Mouse (Mus musculus) liver, embryonic 14.5 days (tissue): ENCODE data around the gene Dvl2. TPM values are rescaled to one million over a fixed set of nuclear protein-coding genes. Genes with fewer than 3 reads are reported as not detected.
"Not testable (repeated sequence)": the region's sequence is repeated elsewhere in the genome, so short reads cannot be mapped to it uniquely, and the experiment has no call there.

ENCODE experiments used
- ATAC-seq: fragments of 200-750 bp; cut with Nextera tagmentation; 2 replicates; pipeline ENCODE4 v1.8.0; 2017; ENCODE audit warnings: moderate number of reproducible peaks, mild to moderate bottlenecking, moderate library complexity; ENCODE audit not compliant: insufficient read depth
- DNase-seq, 3 experiments: peaks; one replicate each; pipeline ENCODE4 v3.0.0-alpha.2; 2012 to 2013; ENCODE audit warnings: low read depth in 3 of 3, low spot score in 3 of 3
- H3K27ac ChIP-seq: fragments of 300-500 bp; sonication (generic); 2 replicates; pipeline ENCODE4 v1.5.1; 2014; ENCODE audit warnings: moderate library complexity, mild to moderate bottlenecking, control low read depth, inconsistent platforms
- H3K27me3 ChIP-seq: fragments of 300-500 bp; sonication (generic); 2 replicates; pipeline ENCODE4 v1.6.1; 2014; ENCODE audit warnings: mild to moderate bottlenecking, low read length, moderate library complexity; ENCODE audit not compliant: control insufficient read depth, insufficient read depth
- H3K36me3 ChIP-seq: fragments of 300-500 bp; sonication (generic); replicated peaks from 2 replicates; pipeline ENCODE4 v1.6.1; 2014; ENCODE audit warnings: low read depth; ENCODE audit not compliant: control insufficient read depth, insufficient read depth
- H3K4me1 ChIP-seq, 2 experiments: fragments of 200-500 bp in 1 of 2; fragments of 300-500 bp in 1 of 2; sonication (generic) in 1 of 2; replicated peaks; 2 replicates each; pipeline ENCODE4 v1.6.1; 2012 to 2014; ENCODE audit warnings: antibody characterized with exemption in 1 of 2, inconsistent platforms in 1 of 2, low read length in 1 of 2; ENCODE audit not compliant: control insufficient read depth in 2 of 2, insufficient read depth in 2 of 2
- H3K4me2 ChIP-seq: fragments of 300-500 bp; sonication (generic); 2 replicates; pipeline ENCODE4 v1.6.1; 2014; ENCODE audit warnings: low read depth, mild to moderate bottlenecking, control low read depth, moderate library complexity
- H3K4me3 ChIP-seq, 2 experiments: fragments of 200-500 bp in 1 of 2; fragments of 300-500 bp in 1 of 2; sonication (generic) in 1 of 2; 2 replicates each; pipeline ENCODE4 v1.5.1; 2012 to 2014; ENCODE audit warnings: low read depth in 2 of 2, low read length in 2 of 2, mild to moderate bottlenecking in 2 of 2, control low read depth in 1 of 2, inconsistent platforms in 1 of 2, moderate library complexity in 1 of 2; ENCODE audit not compliant: insufficient read depth in 1 of 2
- H3K9ac ChIP-seq: fragments of 300-500 bp; sonication (generic); replicated peaks from 2 replicates; pipeline ENCODE4 v1.6.1; 2014; ENCODE audit warnings: mild to moderate bottlenecking, control low read depth, moderate library complexity
- H3K9me3 ChIP-seq: fragments of 300-500 bp; sonication (generic); 2 replicates; pipeline ENCODE4 v1.6.1; 2016; ENCODE audit warnings: low read length, mixed read lengths; ENCODE audit not compliant: control insufficient read depth
- CTCF ChIP-seq: IDR thresholded peaks from 2 replicates; pipeline ENCODE4 v1.5.1; 2016; ENCODE audit warnings: antibody characterized with exemption, low read depth, control low read depth
- EP300 ChIP-seq: IDR thresholded peaks from 2 replicates; pipeline ENCODE4 v1.6.1; 2016; ENCODE audit warnings: antibody characterized with exemption, low read depth
- WGBS: fragments of 180-500 bp; shearing (Covaris S2); extraction: QIAGEN DNeasy Blood & Tissue Kit; methylation state at CpG from one replicate; pipeline ENCODE4 v1.1.7; 2014; ENCODE audit not compliant: insufficient replicate concordance; 5-methylcytosine and 5-hydroxymethylcytosine counted together
- polyA plus RNA-seq, 2 experiments: library from polyadenylated mRNA; depleted of rRNA in 1 of 2; stranded (reverse) in 1 of 2; unstranded in 1 of 2; fragments of >200 nt; fragmentation: Nextera tagmentation in 1 of 2; extraction: Ambion mirVana in 1 of 2; gene quantifications; 2 replicates each; pipeline versions ENCODE4 v1.2.1 to v1.2.3; 2012 to 2014

The Dvl2 gene
- 4.2 and 4.6 TPM in 2 replicates for polyA plus RNA-seq (2012; rRNA removed)
- polyA plus RNA-seq (2014; fragmentation: Nextera tagmentation; extraction: Ambion mirVana) = 3.4 and 4.2 TPM in 2 replicates

DNA sequence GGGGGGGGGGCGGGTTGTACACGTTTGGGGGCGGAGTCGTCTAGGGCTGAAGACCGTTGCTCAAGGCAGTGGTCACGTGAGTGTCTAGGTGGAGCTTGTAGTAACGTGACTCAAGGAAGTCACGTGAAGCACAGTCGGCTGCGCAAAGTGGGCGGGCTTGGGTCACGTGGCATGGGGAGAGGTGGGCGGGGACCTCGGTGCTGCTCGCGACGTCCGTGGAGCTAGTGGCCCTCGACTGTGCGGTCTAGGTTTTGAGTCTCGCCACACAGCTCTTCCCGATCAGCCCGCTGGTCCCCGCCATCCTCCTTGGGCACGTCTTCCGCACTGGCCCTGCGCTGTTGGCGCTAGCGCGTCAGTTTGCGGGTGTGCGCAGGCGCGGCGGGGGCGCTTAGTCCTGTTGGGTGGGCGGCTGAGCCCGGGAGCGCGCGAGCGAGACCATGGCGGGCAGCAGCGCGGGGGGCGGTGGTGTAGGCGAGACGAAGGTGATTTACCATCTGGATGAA lies at the start of gene Dvl2:
TSS of gene Dvl2 (plus strand) at position 200 of the 503 bp plus-strand sequence.
- Histone ChIP-seq H3K36me3 (peaks cover 24% of the 10 kb centered on the region), H3K27ac (peak within 1 kb of the TSS; percentile 22; the same call in 1 of the 2 replicates), H3K4me1 (peaks cover 11 to 24% of the 10 kb centered on the region in 2 experiments), H3K9ac (peak within 1 kb of the TSS; percentile 64), H3K4me2 (peak within 1 kb of the TSS; percentile 91), H3K27me3 (no peaks in the 10 kb centered on the region), H3K9me3 (no peaks in the 10 kb centered on the region), H3K4me3 (peak within 1 kb of the TSS; percentile 69)
- ATAC-seq = peak; percentile 11
- TF ChIP-seq EP300 = peak; percentile 34
- no peak for TF ChIP-seq CTCF
- under 1% methylated on average over 48 of the region's 48 CpGs for WGBS
- DNase-seq = peak; percentile 90 to 92 (median 91)

- Histone ChIP-seq H3K27ac (no peak overlapping the region), H3K9me3 (no peaks in the 10 kb centered on the region), H3K9ac (no peak overlapping the region), H3K36me3 (no peaks in the 10 kb centered on the region), H3K4me3 (no peak overlapping the region), H3K4me2 (no peak overlapping the region), H3K4me1 (peaks cover 11 to 19% of the 10 kb centered on the region in 2 experiments), H3K27me3 (no peaks in the 10 kb centered on the region; the same call in 1 of the 2 replicates)
- TF ChIP-seq EP300 (no peak), CTCF (peak; percentile 66)
- DNase-seq (no peak), ATAC-seq (no peak)
- 38% methylated on average over 4 of the region's 4 CpGs for WGBS
These were observed 49.5 kb upstream of the Dvl2 start for GRCm38 (mm10) chr11:69950807-69951459.

DNA sequence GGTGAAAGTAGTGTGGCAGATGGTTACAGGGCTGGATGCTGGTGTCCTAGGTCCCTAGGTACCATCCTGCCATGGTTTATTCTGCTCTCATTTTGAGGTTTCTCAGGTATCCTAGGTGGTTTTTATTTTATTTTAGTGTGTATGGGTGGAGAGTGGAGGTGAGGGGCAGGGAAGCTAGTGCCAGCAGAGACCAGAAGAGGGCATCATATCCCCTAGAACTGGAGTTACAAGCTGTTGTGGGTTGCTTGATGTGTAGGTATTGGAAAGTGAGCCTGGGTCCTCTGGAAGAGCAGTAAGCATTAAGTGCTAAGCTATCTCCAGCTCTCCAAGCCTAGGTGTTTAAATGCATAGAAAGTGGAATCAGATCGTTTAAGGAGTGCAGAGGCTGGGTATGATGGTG lies 48.1 kb upstream of the Dvl2 start:
- no peak overlapping the region for H3K4me3 ChIP-seq
- no peak for DNase-seq
- no peaks in the 10 kb centered on the region for H3K9me3 ChIP-seq
- no peak overlapping the region for H3K4me2 ChIP-seq
- no peak for TF ChIP-seq EP300
- TF ChIP-seq CTCF = peak; percentile 46
- no peaks in the 10 kb centered on the region; the same call in 1 of the 2 replicates for H3K27me3 ChIP-seq
- WGBS = 26% methylated on average over 1 of the region's 1 CpGs
- ATAC-seq = no peak
- H3K9ac ChIP-seq = no peak overlapping the region
- no peak overlapping the region for H3K27ac ChIP-seq
- H3K4me1 ChIP-seq = peaks cover 8% of the 10 kb centered on the region in 2 experiments
- H3K36me3 ChIP-seq = no peaks in the 10 kb centered on the region

DNA sequence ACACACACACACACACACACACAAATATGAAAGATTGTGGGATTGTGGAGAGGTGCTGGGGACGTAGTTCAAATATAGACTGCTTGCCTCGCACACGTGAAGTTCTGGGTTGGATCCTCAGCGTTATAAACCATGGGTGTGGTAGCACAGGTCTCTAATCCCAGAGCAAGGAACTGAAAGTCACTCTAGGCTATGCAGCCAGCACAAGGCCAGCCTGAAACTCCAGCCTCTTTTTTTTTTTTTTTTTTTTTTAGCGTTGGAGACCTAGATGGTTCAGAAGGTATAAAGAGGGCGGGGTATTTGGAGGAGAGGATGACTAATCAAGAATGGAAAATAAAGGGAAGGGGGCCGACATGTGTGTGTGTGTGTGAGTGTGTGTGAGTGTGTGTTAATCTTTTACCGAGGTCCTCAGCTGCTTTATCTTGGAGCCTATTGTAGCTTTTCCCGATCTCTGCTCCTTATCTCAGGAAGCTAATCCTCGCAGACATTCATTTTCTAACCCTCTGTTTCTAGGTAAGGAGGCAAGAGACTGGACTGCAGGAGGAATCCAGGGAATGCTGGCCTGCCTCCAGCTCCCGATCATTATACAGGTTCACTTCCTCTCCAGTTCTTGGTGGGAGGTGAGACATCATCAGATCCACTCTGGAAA lies 47.0 kb upstream of the Dvl2 start:
- Histone ChIP-seq H3K9ac (no peak overlapping the region), H3K4me2 (no peak overlapping the region), H3K36me3 (no peaks in the 10 kb centered on the region), H3K4me3 (no peak overlapping the region), H3K27me3 (peaks cover 2% of the 10 kb centered on the region), H3K4me1 (peaks cover 4 to 6% of the 10 kb centered on the region in 2 experiments), H3K9me3 (no peaks in the 10 kb centered on the region), H3K27ac (no peak overlapping the region)
- DNase-seq = no peak
- 35% methylated on average over 11 of the region's 11 CpGs for WGBS
- TF ChIP-seq EP300 = no peak
- no peak for TF ChIP-seq CTCF
- ATAC-seq = no peak

DNA sequence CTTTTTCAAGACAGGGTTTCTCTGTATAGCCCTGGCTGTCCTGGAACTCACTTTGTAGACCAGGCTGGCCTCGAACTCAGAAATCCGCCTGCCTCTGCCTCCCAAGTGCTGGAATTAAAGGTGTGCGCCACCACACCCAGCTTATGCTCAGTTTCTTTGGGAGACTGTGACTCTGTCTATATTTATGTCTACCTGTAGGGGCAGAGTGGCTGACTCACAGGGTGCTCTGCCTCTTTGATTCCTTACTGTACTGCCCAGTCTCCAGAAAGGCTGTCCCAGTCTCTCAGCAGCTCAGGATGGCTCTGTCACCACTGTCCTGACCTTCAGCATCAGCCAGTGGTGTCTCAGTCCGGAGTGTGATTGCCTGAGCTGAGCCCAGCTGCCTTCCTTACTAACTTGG lies 44.8 kb upstream of the Dvl2 start:
- not testable (repeated sequence) for H3K27me3 ChIP-seq, H3K9ac ChIP-seq, H3K9me3 ChIP-seq, H3K4me2 ChIP-seq, DNase-seq, H3K36me3 ChIP-seq, H3K4me3 ChIP-seq, ATAC-seq, H3K4me1 ChIP-seq, H3K27ac ChIP-seq
- 0 out of 2 replicates have a peak, but pooled peaks have one; percentile 10 for TF ChIP-seq CTCF
- WGBS = 73% methylated on average over 4 of the region's 4 CpGs
